Mouse (Mus musculus) R1 (cell line): ENCODE measurements at regions not wholly inside any gene's neighbourhood (a gene's known extent, or its start where the extent isn't known, plus 50 kb on each side); places are given as distances from the start of the nearest gene placed in this dataset.

Experiments
- DNase-seq: peaks from one replicate; pipeline ENCODE4 v3.0.0-alpha.2; 2018; ENCODE audit warnings: low read depth, low spot score

- no peak for DNase-seq
These were observed 1088.8 kb upstream of the Tenm4 start for GRCm38 (mm10) chr7:95082248-95082647.

GRCm38 (mm10) chr7:95084328-95084727, 1086.7 kb upstream of the Tenm4 start:
- no peak for DNase-seq

GRCm38 (mm10) chr7:95091360-95091759, 1079.7 kb upstream of the Tenm4 start:
- DNase-seq: peak; percentile 57

- no peak for DNase-seq
These were observed 1042.0 kb upstream of the Tenm4 start for GRCm38 (mm10) chr7:95129020-95129419.

GRCm38 (mm10) chr7:95133038-95133437, 1038.0 kb upstream of the Tenm4 start:
- no peak for DNase-seq

GRCm38 (mm10) chr7:95134062-95134625, 1036.9 kb upstream of the Tenm4 start:
- DNase-seq: no peak

- DNase-seq: no peak
These were observed 1029.3 kb upstream of the Tenm4 start for GRCm38 (mm10) chr7:95141778-95142177.

- no peak for DNase-seq
These were observed 1028.0 kb upstream of the Tenm4 start for GRCm38 (mm10) chr7:95143037-95143436.
